Mouse (Mus musculus) kidney, adult 2 months (tissue): ENCODE data around the gene Eif1b. TPM values are rescaled to one million over a fixed set of nuclear protein-coding genes. Genes with fewer than 3 reads are reported as not detected.
"Not testable (repeated sequence)": the region's sequence is repeated elsewhere in the genome, so short reads cannot be mapped to it uniquely, and the experiment has no call there.

Experiments used
- DNase-seq: peaks from one replicate; pipeline ENCODE4 v3.0.0; 2021
- H3K27ac ChIP-seq: fragments of 200-500 bp; 2 replicates; pipeline ENCODE4 v1.5.1; 2012; ENCODE audit warnings: low read depth, low read length, control low read depth, inconsistent platforms; ENCODE audit not compliant: insufficient read depth
- H3K27me3 ChIP-seq: fragments of 200-500 bp; replicated peaks from 2 replicates; pipeline ENCODE4 v1.6.1; 2012; ENCODE audit warnings: mild to moderate bottlenecking, moderate library complexity, low read length, inconsistent platforms; ENCODE audit not compliant: control insufficient read depth, insufficient read depth
- H3K36me3 ChIP-seq: fragments of 200-500 bp; 2 replicates; pipeline ENCODE4 v1.6.1; 2012; ENCODE audit warnings: mild to moderate bottlenecking, moderate library complexity, low read length, inconsistent platforms; ENCODE audit not compliant: control insufficient read depth, insufficient read depth
- H3K4me1 ChIP-seq: fragments of 200-500 bp; 2 replicates; pipeline ENCODE4 v1.6.1; 2011; ENCODE audit warnings: low read length; ENCODE audit not compliant: control insufficient read depth, insufficient read depth
- H3K4me3 ChIP-seq: fragments of 200-500 bp; 2 replicates; pipeline ENCODE4 v1.5.1; 2011; ENCODE audit warnings: mild to moderate bottlenecking, low read depth, low read length, control low read depth; ENCODE audit not compliant: insufficient read depth
- CTCF ChIP-seq: fragments of 200-500 bp; conservative IDR thresholded peaks from 2 replicates; pipeline ENCODE4 v1.5.1; 2011; ENCODE audit warnings: low read depth, mild to moderate bottlenecking, control low read depth, low read length, moderate library complexity, mixed read lengths; ENCODE audit not compliant: insufficient read depth, insufficient read length
- POLR2A ChIP-seq: fragments of 200-500 bp; IDR thresholded peaks from one replicate; pipeline ENCODE4 v1.6.1; 2011; ENCODE audit warnings: low read depth, low read length, control low read depth
- WGBS: fragments of 180-500 bp; shearing (Covaris S2); methylation state at CpG from one replicate; pipeline ENCODE4 v1.1.7; 2018; 5-methylcytosine and 5-hydroxymethylcytosine counted together
- polyA plus RNA-seq: library from polyadenylated mRNA; depleted of rRNA; stranded (reverse); fragments of >200 nt; gene quantifications from 2 replicates; pipeline ENCODE4 v1.2.3, GENCODE M21; 2012

The Eif1b gene
- polyA plus RNA-seq, 1 experiment: 40.7 TPM

DNA sequence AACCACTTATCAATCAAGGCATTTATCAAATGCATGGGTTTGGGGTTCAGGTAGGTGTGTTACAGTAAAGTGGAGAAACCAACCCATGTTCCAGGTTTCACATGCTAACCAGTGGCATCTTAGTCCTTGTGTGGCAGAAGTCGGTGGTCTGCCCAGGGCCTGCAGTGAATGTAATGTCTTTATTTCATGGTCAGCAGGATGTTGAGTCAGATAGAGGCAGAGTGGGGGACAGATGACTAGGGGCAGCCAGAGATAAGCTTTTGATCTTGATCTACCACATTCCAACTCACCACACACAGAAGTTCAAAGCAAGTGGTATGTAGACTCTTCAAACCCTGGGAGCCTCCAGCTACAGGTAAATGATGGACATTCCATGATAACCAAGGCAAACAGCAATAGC is 29.1 kb downstream of the Eif1b start:
- Histone ChIP-seq H3K27ac (no peak overlapping the region), H3K36me3 (no peaks in the 10 kb centered on the region), H3K4me1 (no peaks in the 10 kb centered on the region), H3K4me3 (no peak overlapping the region), H3K27me3 (no peaks in the 10 kb centered on the region)
- DNase-seq: no peak
- 77% methylated on average over 1 of the region's 1 CpGs for WGBS
- no peak for TF ChIP-seq CTCF
- no peak for TF ChIP-seq POLR2A

DNA sequence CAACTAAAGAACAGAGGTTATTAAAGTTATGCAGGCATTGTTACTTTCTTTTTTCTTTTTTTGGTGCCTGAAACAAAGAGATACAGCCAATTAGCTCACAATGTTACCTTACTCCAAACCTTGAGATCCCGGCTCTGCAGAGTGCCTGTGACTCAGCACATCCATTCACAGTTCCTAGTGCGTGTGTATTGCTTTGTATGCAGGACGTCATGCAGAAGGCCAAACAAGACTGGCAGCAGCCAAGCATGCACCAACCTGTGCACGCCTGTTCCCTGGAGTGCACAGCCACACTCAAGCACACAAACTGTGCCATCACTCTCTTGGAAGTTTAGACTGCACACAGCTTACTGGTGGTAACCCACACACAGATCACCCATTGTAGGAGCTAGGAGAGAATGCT is 35.2 kb downstream of the Eif1b start:
- 70% methylated on average over 4 of the region's 4 CpGs for WGBS
- no peaks in the 10 kb centered on the region for H3K4me1 ChIP-seq
- H3K27me3 ChIP-seq: no peaks in the 10 kb centered on the region
- H3K36me3 ChIP-seq: no peaks in the 10 kb centered on the region
- no peak for DNase-seq
- H3K27ac ChIP-seq: no peak overlapping the region
- no peak for TF ChIP-seq POLR2A
- TF ChIP-seq CTCF: no peak
- no peak overlapping the region for H3K4me3 ChIP-seq

DNA sequence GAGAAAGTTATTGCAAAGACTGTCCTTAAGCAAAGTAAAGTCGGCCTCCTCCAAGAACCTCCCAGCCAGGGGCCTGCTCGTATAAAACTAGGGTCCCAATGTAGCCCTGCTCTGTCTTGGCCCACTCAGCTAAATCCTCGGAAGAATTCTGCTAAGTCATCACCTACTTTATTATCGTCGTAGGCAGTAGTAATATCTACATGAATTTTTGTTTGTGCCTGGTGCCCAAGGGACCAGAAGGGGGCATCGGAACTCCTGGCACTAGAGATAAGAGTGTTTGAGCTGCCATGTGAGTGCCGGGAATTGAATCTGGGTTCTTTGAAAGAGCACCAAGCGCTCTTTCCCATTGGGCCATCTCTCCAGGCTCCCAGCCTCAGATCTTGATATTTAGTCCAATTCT is 35.9 kb downstream of the Eif1b start:
- Histone ChIP-seq H3K36me3 (no peaks in the 10 kb centered on the region), H3K4me3 (no peak overlapping the region), H3K27me3 (no peaks in the 10 kb centered on the region), H3K27ac (no peak overlapping the region), H3K4me1 (no peaks in the 10 kb centered on the region)
- no peak for DNase-seq
- TF ChIP-seq CTCF (no peak), POLR2A (no peak)
- 92% methylated on average over 8 of the region's 8 CpGs for WGBS

DNA sequence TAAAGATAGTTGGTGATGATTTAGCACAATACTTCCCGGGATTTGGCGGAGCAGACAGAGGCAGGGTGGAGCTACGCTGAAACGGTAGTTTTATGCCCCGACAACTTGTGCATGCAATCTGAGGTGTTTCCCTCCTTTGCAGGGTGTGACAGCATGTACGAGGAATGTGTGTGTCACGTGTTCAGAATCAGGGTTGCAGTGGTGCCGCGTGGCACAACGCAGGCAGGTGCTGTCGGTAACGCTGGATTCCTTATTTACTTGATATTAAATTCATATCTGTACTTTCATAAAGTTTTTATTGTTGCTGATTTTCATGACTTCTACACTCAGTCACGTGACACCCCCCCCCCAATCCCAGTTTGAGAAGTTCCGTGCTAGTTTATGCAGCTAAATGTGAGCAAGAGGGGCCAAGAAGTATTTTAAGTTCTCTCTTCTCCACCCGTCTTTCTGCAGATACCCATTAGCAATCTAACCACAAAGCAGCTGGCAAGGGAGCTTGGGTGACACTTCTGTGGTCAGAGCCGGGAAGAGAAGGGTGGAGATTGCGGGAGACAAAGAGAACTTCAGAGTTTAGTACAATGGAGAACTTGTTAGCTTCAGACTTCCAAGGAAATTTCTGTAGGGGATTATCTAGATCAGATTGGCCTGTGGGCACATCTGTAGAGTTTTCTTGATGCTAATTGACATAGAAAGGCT is 36.9 kb downstream of the Eif1b start:
- Histone ChIP-seq H3K4me3 (no peak overlapping the region), H3K36me3 (no peaks in the 10 kb centered on the region), H3K27ac (no peak overlapping the region), H3K27me3 (no peaks in the 10 kb centered on the region), H3K4me1 (no peaks in the 10 kb centered on the region)
- DNase-seq: no peak
- WGBS: 86% methylated on average over 17 of the region's 17 CpGs
- TF ChIP-seq POLR2A: no peak
- no peak for TF ChIP-seq CTCF

DNA sequence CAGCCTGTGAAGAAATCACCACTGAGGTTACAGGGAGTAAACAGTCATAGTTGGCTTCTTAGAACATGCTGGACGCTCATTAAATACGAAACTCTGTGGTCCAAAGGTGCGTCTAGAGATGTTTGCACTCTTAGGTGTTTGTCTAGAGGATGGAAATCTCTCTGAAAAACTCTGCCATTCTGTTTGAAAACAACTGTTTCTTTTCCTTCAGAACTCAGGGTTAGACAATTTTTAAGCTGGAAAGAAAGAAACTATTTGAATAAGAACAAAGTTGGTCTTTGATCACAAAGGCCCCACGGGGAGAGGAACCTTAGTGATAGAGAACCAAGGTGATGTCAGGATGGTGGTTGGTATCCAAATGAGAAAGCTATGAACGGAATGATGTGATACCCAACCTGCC is 38.4 kb downstream of the Eif1b start:
- Histone ChIP-seq H3K4me3 (no peak overlapping the region), H3K36me3 (no peaks in the 10 kb centered on the region), H3K27ac (no peak overlapping the region), H3K4me1 (no peaks in the 10 kb centered on the region), H3K27me3 (no peaks in the 10 kb centered on the region)
- no peak for TF ChIP-seq POLR2A
- TF ChIP-seq CTCF: no peak
- 84% methylated on average over 5 of the region's 5 CpGs for whole genome bisulfite sequencing
- no peak for DNase-seq

DNA sequence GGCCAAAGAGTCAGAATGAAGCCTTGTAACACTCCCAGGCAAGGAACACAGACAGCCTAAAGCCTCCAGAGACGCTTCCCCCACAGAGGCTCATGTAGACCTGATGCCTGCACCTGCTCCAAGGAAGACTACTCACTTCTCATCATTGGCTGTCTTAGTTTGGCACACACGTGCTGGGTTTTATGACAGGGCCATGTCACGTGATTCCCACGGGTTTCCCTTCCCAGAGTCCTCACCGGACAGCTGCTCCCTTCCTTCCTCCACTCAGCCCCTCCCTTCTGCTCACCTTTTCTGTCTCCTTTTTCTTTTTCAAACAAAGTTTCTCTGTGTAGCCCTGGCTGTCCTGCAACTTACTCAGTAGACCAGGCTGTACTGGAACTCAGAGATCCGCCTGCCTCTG is 40.0 kb downstream of the Eif1b start:
- no peaks in the 10 kb centered on the region for H3K27me3 ChIP-seq
- TF ChIP-seq CTCF (no peak), POLR2A (no peak)
- no peak overlapping the region for H3K27ac ChIP-seq
- no peaks in the 10 kb centered on the region for H3K36me3 ChIP-seq
- DNase-seq: no peak
- no peak overlapping the region for H3K4me3 ChIP-seq
- no peaks in the 10 kb centered on the region for H3K4me1 ChIP-seq
- 71% methylated on average over 6 of the region's 6 CpGs for WGBS

DNA sequence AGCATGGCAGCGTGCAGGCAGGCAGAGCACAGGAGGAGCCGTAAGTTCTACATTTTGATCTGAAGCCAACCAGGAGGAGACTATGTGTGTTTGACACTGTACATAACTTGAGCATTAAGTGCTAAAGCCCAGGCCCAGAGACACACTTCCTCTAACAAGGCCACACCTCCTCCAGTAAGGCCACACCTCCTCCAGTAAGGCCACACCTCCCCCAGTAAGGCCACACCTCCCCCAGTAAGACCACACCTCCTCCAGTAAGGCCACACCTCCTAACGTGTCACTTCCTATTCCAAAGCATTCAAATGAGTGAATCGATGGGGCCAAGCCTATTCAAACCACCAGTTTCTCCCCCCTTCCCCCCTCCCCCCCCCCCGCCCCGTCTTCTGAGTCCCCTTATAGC is 40.7 kb downstream of the Eif1b start:
- 89% methylated on average over 6 of the region's 6 CpGs for WGBS

DNA sequence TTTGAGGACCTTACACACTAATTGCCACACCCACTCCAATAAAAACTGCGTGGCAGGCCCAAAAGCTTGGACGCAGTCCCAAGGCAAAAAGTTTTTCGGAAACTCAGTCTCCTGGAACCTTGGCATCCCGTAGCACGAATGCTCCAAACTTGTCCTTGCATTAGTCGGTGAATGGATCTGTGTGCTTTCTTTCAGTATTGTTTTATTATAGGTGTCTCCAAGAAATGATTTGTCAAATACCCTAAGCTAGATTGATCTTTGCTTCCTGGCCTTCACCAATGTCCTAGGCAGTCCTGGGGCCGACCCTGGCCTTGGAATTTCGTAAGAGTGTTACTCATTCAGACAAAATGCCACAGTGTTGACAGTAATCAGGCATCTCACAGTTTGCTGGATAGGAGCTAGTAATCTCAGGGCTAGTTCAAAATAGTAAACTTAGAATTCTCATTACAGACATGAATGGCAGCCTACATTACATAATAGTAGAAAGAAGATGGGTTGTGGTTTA is 41.5 kb downstream of the Eif1b start:
- not testable (repeated sequence) for H3K4me3 ChIP-seq, DNase-seq, H3K36me3 ChIP-seq, H3K27me3 ChIP-seq, H3K27ac ChIP-seq, H3K4me1 ChIP-seq
- 95% methylated on average over 8 of the region's 8 CpGs for WGBS

More for the DNA sequence above, 40.7 kb downstream of the Eif1b start:
- no peaks in the 10 kb centered on the region for H3K36me3 ChIP-seq
- no peaks in the 10 kb centered on the region for H3K4me1 ChIP-seq
- no peak overlapping the region for H3K4me3 ChIP-seq
- TF ChIP-seq CTCF: no peak
- no peak for TF ChIP-seq POLR2A
- no peaks in the 10 kb centered on the region for H3K27me3 ChIP-seq
- no peak for DNase-seq
- H3K27ac ChIP-seq: no peak overlapping the region
